Mouse (Mus musculus) cerebellum, adult (tissue): Measurements from ENCODE around the gene Tctn3.
A peak's percentile ranks its signal among the peaks of the same experiment; 100 is the strongest.

ENCODE experiments used
- ATAC-seq: cut with Nextera tagmentation; 2 replicates; pipeline ENCODE4 v1.9.2; 2017; ENCODE audit warnings: mild to moderate bottlenecking, moderate library complexity, mixed read lengths; ENCODE audit not compliant: insufficient number of reproducible peaks, low FRiP score, low TSS enrichment

Tctn3 gene

DNA sequence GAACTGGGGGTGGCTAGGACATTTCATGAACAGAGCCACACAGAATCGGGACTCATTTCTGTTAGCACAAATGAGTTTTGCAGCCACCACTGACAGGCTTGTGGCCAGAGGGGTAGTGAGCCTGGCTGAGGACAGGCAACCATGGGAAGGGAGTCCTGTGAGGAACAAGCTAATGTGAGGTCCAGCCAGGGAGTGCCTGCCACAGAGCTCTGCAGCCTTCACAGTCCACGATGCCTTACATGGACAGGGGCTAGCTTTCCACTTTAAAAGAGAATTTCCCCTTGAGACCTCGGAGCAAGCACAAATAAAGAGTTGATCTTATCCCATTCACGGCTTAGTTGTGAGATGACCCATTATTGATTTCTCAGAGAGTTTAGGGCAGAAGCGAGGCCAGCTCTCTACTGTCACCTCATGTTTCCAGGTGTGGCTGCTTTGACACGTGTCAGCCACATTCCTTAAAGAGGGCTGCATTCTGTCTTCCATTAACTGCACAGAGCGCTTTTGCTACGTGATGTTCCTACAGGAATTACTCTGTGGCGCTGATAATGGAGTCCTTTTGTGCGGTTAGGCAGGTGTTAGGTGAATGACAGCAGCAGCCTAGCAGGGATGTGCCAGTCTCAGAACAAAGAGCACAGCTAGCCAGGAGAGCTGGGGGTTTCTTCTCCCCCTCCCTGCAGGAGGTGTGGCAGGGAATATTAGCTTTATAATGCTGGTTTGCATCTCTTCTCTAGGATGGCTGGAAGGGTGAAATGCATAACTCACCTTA lies 48.0 kb downstream of the Tctn3 start:
- ATAC-seq = no peak

DNA sequence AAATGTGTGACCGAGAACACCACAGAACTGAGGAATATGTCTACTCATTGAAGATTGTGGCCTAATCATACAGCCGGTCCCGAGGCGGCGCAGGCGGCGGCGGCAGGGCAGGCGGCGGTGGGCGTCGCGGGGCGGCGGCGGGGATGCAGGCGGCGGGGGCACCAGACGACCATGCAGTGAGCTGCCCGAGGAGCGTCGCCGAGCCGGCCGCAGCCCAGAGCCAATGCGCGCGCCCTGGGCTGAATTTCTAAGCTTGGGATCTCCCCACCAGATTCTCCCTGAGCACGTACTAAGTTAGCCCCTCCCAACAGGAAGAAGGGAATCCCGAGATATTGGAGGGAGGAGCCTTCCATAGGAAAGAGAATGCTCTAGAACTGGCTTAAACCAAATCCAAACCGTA lies 50.5 kb downstream of the Tctn3 start:
- ATAC-seq = peak; percentile 66; the same call in 1 of the 2 replicates

DNA sequence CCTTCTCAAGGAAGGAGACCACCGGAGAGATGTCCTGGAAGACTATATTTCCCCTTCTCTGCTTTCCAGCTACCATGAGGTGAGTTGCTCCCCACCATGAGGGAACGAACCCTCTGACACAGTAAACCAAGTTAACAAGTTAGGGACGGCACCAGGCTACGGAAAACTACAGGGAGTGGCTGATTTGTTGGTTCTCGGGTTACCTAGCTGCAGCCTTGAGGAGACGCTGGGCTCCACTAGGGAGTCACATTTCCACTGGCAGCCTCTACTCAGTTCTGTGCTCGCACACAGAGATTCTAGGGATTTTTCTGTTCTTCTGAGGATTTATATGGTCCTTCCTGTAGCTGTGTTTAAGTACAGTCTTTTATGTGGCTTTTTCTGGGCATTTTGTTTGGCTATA lies 56.0 kb downstream of the Tctn3 start:
- ATAC-seq = no peak

DNA sequence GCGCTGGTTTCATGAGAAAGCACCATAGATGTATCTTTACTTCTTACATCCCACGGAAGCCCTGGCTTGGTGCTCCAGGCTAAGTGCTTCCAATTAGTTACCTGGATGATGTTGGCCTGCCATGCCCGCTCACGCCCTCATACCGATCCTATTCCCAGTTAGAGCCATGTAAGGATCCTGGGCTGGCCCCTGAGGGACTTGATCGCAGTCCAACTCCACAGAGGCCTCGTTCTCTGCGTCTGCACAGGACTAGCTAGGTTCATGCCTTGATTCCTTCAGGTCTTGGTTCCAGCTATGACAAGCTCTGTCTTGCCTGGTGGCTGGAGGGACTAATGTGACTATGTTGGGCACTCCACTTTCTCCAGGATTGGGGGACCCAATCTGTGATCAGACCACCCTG lies 56.9 kb downstream of the Tctn3 start:
- no peak for ATAC-seq

DNA sequence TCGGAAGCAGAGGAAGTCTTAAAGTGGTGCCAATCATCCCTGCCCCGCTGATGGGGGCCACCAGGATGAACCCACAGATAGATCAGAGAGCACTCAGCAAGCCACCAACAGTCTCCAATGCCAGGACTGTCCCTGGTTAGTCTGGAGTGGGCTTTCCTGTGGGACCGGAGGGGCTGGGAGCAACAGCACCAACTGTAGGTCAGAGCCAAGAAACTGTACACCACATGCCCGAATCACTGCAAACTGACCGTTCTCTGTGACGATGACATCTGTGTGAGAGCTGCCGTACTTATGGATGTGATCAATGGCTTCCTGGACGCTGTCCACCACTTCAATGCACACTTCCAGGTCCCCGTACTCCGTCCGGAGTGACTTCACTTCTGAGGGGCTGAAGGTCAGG lies 57.7 kb downstream of the Tctn3 start:
- ATAC-seq = no peak

DNA sequence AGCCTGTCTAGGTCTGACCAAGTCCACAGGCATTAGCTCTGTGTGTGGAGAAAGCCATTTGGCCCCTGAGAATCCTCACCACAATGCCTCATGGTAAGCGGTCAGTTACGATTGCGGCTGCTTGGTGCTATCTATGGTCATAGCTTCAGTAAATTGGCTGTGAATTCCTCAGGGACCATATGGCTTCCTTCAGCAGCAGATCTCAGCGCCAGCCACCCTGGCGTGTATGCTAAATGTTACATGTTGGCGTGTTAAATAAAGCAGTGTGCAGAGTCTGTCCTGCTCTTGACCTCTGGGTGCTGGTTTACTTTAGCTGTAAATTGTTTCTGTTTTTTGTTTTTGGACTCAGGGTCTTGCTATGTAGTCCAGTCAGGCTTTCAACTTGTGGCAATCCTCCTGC lies 58.2 kb downstream of the Tctn3 start:
- ATAC-seq = peak; percentile 51; the same call in 1 of the 2 replicates

DNA sequence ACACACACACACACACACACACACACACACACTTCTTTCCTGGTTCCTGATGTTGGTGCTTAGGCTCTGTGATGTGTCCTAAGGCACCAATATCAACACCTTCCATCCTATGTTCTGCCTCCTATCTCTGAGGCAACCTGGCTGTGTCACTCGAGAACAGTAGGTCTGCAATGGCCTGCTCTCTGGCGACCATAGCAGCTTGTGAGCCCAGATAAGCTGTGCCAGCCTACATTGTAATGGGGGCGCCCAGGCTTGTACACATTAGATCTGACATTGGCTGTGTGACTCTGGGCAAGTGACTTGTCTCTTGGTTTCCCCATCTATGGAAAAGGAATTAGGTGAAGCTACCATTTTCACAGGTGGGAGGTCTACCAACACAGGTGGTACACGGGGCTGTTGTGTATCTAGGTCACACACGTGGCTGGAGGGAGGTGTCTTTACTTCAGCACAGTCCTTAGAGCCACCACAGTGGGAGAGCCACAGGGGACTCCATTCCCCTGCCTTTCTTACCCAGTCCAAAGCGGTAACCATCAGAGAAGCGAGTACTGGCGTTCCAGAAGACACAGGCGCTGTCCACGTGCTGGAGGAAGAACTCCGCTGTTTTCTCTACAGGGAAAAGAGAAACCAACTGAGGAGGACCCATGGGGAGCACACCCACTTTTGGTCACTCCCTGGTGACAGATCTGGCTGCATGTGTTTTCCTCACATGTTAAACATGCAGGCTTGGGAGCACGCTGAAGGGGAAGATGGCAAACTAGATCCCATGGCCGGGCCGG lies 58.8 kb downstream of the Tctn3 start:
- no peak for ATAC-seq

DNA sequence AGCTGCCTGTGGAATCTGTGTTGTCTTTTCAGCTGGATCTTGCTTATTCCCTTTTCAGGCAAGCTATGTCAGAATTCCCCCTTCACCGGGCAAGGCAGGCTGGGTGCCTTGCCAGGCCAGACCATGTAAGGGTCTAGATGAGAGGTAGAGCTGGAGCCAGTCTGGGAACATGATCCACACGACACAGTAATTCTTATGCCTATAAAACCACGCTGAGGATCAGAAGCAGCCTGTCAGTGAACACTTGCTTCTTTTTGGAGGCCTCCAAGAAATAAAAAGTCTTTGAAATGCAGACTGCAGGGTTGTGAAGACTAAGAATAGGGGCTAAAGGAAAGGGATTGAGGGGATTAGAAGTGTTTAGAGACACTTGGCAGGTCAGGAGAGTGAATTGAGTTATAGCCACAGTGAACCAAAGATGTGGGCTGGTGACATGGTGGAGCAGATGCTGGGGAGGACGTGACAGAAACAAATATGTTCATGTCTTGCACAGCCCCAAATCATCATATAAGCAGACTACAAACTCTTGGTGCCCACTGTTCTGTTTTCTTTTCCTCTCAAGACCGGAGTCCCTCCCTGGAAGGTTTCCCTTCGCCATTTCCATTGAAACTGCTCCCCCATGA lies 62.4 kb downstream of the Tctn3 start:
- ATAC-seq = no peak

DNA sequence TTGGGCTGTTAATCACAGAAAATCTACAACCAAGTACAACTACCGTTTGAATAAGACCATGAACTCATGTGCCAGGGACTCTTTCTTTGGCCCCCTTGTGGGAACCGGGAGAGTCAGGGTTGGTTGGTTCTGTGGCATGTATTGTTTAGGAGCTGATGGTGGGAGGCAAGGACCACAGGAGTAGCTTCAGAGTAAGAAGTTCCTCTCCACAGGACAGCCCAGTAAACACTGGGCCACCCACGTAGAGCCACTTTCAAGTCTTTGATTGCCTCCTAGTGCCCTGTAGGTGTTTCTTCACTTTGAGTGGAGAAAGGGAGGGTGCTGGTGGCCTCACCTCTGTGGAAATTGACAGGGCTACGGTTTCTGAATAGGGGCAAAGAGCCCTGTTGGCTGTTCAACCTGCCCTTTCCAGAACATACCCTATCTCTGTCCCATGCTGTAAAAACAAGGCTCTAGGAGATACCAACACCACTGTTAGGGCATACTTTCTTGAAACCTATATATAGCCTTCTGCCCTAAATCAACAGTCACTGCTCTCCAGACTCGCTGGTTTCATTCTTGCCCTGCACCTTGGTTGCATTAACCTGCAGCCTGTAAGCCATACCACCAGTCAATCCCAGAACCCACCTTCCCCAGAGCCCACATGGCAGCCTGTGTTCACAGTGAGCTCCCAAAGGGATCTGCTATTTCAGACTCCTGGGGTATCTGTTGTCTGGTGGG lies 63.1 kb downstream of the Tctn3 start:
- no peak for ATAC-seq

DNA sequence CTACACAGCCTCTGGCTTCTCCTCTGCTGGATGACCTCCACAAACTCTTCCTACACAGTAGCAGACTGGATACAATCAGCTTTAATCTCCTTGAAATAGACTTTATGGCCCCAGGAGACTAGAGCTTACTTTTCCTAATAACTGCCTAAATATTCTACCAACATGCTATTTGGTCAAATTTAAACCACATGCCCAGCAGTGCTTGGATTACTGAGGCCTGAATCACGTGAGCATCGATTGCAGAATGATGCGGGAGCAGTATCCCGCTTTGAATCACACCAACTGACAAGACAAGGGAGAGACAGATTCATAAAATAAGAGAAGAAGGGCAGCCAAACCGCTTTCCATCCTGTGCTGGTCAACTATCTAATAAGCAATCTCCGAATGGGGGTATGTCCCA lies 63.6 kb downstream of the Tctn3 start:
- ATAC-seq = no peak
